Mouse (Mus musculus) megakaryocyte, embryonic 14.5 days (primary cell): ENCODE results near the gene Grm8. TPM values are rescaled to one million over a fixed set of nuclear protein-coding genes. Genes with fewer than 3 reads are reported as not detected.
"Not testable (repeated sequence)": the region's sequence is repeated elsewhere in the genome, so short reads cannot be mapped to it uniquely, and the experiment has no call there.

ENCODE experiments used
- H3K27me3 ChIP-seq: replicated peaks from 2 replicates; pipeline ENCODE3; 2012; ENCODE audit warnings: inconsistent platforms
- H3K36me3 ChIP-seq: replicated peaks from 2 replicates; pipeline ENCODE3; 2012; ENCODE audit warnings: low read length, inconsistent platforms, mixed read lengths
- H3K4me1 ChIP-seq: 2 replicates; pipeline ENCODE4 v1.6.1; 2012; ENCODE audit warnings: inconsistent platforms
- H3K4me3 ChIP-seq: replicated peaks from 2 replicates; pipeline ENCODE3; 2012; ENCODE audit warnings: moderate library complexity, mild to moderate bottlenecking, inconsistent platforms
- H3K9me3 ChIP-seq: 2 replicates; pipeline ENCODE4 v1.6.1; 2012; ENCODE audit warnings: inconsistent platforms
- FLI1 ChIP-seq: IDR thresholded peaks from 2 replicates; pipeline ENCODE4 v1.6.1; 2012; ENCODE audit warnings: low read length, inconsistent platforms, mixed read lengths
- GATA1 ChIP-seq: IDR thresholded peaks from 3 replicates; pipeline ENCODE4 v1.6.1; 2012; ENCODE audit warnings: mixed read lengths, low read length, inconsistent platforms, borderline replicate concordance
- polyA plus RNA-seq: library from polyadenylated mRNA; stranded (reverse); fragments of >175 nt; gene quantifications from 2 replicates; pipeline ENCODE4 v1.2.3, GENCODE M21; 2012; ENCODE audit warnings: low replicate concordance; ENCODE audit not compliant: insufficient read depth

The Grm8 gene
- polyA plus RNA-seq, 1 experiment: 0.02 TPM

DNA sequence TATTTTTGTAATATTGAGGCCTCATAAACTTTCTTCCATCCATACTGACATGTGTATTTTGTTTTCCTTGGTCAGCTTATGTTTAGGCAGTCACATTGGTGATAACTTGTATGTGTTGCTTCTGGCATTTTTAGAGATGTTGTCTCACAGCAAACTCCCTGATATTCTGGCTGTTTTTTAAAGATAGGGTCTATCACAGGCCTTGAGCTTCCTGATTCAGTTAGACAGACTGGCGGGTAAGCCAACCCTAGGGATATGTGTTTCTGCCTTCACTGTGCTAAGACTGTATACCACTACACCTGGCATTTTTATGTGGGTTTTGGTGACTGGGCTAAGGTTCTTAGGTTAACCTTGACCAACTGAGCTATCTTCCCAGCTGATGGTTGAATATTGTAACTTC is 239.8 kb downstream of the Grm8 start:
- no peaks in the 10 kb centered on the region for H3K4me1 ChIP-seq
- TF ChIP-seq FLI1: no peak
- no peak for TF ChIP-seq GATA1
- no peak overlapping the region for H3K4me3 ChIP-seq
- no peaks in the 10 kb centered on the region for H3K27me3 ChIP-seq
- no peaks in the 10 kb centered on the region for H3K36me3 ChIP-seq
- H3K9me3 ChIP-seq: 0 out of 2 replicates have a peak, but pooled peaks cover 5% of the 10 kb centered on the region

GRCm38 (mm10) chr6:27892886-27893285 is 242.1 kb downstream of the Grm8 start:
- no peak overlapping the region for H3K4me3 ChIP-seq
- TF ChIP-seq FLI1 (no peak), GATA1 (no peak)
- no peaks in the 10 kb centered on the region for H3K27me3 ChIP-seq
- no peaks in the 10 kb centered on the region for H3K4me1 ChIP-seq
- H3K36me3 ChIP-seq: no peaks in the 10 kb centered on the region
- 0 out of 2 replicates have a peak, but pooled peaks cover 5% of the 10 kb centered on the region for H3K9me3 ChIP-seq

- H3K36me3 ChIP-seq: no peaks in the 10 kb centered on the region
- H3K4me1 ChIP-seq: no peaks in the 10 kb centered on the region
- H3K4me3 ChIP-seq: no peak overlapping the region
- H3K27me3 ChIP-seq: no peaks in the 10 kb centered on the region
- TF ChIP-seq GATA1 (no peak), FLI1 (no peak)
- H3K9me3 ChIP-seq: 0 out of 2 replicates have a peak, but pooled peaks cover 5% of the 10 kb centered on the region
Observed at GRCm38 (mm10) chr6:27888391-27888790, 246.6 kb downstream of the Grm8 start.

GRCm38 (mm10) chr6:27887922-27888321 is 247.1 kb downstream of the Grm8 start:
- no peak for TF ChIP-seq GATA1
- TF ChIP-seq FLI1: no peak
- Histone ChIP-seq H3K4me3 (no peak overlapping the region), H3K27me3 (no peaks in the 10 kb centered on the region), H3K4me1 (no peaks in the 10 kb centered on the region), H3K36me3 (no peaks in the 10 kb centered on the region), H3K9me3 (0 out of 2 replicates have a peak, but pooled peaks cover 5% of the 10 kb centered on the region)

GRCm38 (mm10) chr6:27885786-27886185 is 249.2 kb downstream of the Grm8 start:
- Histone ChIP-seq H3K27me3 (no peaks in the 10 kb centered on the region), H3K4me1 (no peaks in the 10 kb centered on the region), H3K4me3 (no peak overlapping the region), H3K36me3 (no peaks in the 10 kb centered on the region), H3K9me3 (0 out of 2 replicates have a peak, but pooled peaks cover under 1% of the 10 kb centered on the region)
- TF ChIP-seq FLI1: no peak
- TF ChIP-seq GATA1: no peak

DNA sequence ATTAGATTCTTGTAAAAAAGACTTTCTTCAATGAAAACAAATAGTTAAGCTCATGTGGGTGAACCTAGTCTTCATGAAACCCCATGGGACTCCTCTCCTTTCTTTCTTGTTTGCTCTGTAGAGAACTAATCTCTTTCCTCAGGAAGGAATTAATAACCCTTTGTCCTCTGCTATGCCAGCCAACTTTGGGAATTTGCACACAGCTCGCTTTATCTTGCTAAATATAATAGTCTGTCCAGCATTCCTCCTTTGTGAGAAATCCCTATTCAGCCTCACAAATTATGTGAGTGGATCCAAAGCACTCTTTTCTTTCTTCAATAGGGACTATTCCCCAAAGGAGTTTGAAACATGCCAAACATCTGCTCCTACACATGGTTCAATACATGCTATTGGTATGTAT is 285.3 kb downstream of the Grm8 start:
- no peaks in the 10 kb centered on the region for H3K36me3 ChIP-seq
- no peaks in the 10 kb centered on the region for H3K4me1 ChIP-seq
- no peaks in the 10 kb centered on the region for H3K27me3 ChIP-seq
- 0 out of 2 replicates have a peak, but pooled peaks cover 3% of the 10 kb centered on the region for H3K9me3 ChIP-seq
- no peak overlapping the region for H3K4me3 ChIP-seq
- TF ChIP-seq GATA1: no peak
- TF ChIP-seq FLI1: no peak

DNA sequence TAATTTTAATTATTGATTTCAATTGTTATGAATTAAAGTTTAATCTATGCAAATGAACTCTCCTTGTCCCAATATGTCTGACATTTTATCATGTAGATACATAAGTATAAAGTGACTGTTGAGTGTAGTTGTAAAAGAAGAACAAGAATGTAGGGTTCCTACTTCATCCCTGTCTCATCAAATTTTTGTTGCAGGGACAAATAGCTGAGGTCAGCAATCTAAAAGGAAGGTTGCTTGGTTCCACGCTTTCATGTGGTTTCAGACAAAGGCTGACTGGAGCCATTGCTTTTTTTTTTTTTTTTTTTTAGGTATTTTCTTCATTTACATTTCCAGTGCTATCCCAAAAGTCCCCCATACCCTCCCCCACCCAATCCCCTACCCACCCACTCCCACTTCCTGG is 298.8 kb downstream of the Grm8 start:
- no peak overlapping the region for H3K4me3 ChIP-seq
- TF ChIP-seq FLI1 (no peak), GATA1 (no peak)
- H3K36me3 ChIP-seq: no peaks in the 10 kb centered on the region
- H3K27me3 ChIP-seq: no peaks in the 10 kb centered on the region
- H3K9me3 ChIP-seq: no peaks in the 10 kb centered on the region
- no peaks in the 10 kb centered on the region for H3K4me1 ChIP-seq

DNA sequence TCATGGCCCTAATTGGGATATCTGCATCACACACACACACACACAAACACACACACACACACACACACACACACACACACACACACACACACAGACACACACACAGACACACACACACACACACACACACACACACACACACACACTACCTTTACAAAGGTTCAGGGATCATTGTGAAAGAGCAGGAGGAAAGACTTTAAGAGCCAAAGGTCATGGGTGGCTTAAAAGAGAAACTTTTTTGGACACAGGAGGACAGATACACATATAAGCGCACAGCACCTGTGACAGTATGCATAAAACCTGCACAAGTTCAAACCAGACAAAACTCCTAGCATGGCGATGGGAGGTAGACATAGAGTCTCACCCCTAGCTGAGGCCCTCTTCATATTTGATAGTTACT is 315.2 kb downstream of the Grm8 start:
- not testable (repeated sequence) for H3K9me3 ChIP-seq, H3K36me3 ChIP-seq, H3K4me1 ChIP-seq, H3K4me3 ChIP-seq, H3K27me3 ChIP-seq

- TF ChIP-seq GATA1 (no peak), FLI1 (no peak)
- no peak overlapping the region for H3K4me3 ChIP-seq
- no peaks in the 10 kb centered on the region for H3K4me1 ChIP-seq
- H3K27me3 ChIP-seq: no peaks in the 10 kb centered on the region
- no peaks in the 10 kb centered on the region for H3K36me3 ChIP-seq
- H3K9me3 ChIP-seq: peaks cover 5% of the 10 kb centered on the region; the same call in 1 of the 2 replicates
Observed at GRCm38 (mm10) chr6:27812789-27813188, 322.2 kb downstream of the Grm8 start.

- no peak for TF ChIP-seq FLI1
- TF ChIP-seq GATA1: no peak
- Histone ChIP-seq H3K9me3 (peaks cover 5% of the 10 kb centered on the region; the same call in 1 of the 2 replicates), H3K4me1 (no peaks in the 10 kb centered on the region), H3K4me3 (no peak overlapping the region), H3K36me3 (no peaks in the 10 kb centered on the region), H3K27me3 (no peaks in the 10 kb centered on the region)
Observed at GRCm38 (mm10) chr6:27809996-27810395, 325.0 kb downstream of the Grm8 start.

DNA sequence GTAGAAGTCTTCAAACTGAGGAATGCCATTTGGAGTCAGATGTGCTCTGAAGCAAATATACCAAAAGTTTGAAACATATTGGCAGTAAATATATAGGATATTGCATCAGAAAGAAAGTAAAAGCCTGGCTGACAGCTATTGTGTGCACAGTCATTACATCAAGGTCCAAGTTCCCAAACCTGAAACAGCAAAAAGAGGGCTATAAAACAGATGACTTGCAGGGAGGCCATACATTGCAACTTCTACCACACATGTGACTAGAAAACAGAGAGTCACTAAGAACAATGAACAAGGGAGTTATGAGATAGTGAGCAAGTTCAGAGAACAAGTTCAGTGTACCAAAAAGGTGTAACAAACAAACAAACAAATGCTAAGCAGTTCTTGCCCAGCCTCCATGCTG is 328.2 kb downstream of the Grm8 start:
- TF ChIP-seq GATA1 (no peak), FLI1 (no peak)
- Histone ChIP-seq H3K27me3 (no peaks in the 10 kb centered on the region), H3K36me3 (no peaks in the 10 kb centered on the region), H3K4me3 (no peak overlapping the region), H3K9me3 (no peaks in the 10 kb centered on the region), H3K4me1 (no peaks in the 10 kb centered on the region)
